Mouse (Mus musculus): ENCODE data around the gene Tmem8b. TPM values are rescaled to one million over a fixed set of nuclear protein-coding genes. Genes with fewer than 3 reads are reported as not detected.
A peak's percentile ranks its signal among the peaks of the same experiment; 100 is the strongest.

Gene Tmem8b
- polyA plus RNA-seq, 1 experiment from 2014 or later, result 3.6 TPM

DNA sequence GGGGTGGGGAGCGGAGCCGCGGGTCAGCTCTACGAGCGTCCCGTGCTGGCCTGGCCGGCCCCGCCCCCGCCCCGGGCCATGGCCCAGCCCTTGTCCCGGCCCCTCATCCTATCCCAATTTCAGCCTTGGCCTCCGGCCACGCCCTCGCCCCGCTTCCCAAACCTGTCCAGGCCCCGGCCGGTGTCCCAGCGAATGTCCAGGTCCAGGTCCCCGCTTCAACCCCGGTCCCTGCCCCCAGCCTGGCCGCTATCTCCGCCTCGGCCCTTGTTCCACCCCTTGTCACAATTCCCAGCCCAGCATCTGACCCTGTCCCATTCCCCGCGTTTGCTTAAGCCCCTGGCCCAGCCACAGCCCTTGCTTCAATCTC, 640 bp downstream of the Tmem8b start:
- H3K27ac ChIP-seq, result peak overlapping the region; percentile 68
- 0 out of 2 replicates have a peak, but pooled peaks cover 4% of the 10 kb centered on the region for H3K36me3 ChIP-seq
- under 1% methylated on average over 22 of the region's 25 CpGs for WGBS

DNA sequence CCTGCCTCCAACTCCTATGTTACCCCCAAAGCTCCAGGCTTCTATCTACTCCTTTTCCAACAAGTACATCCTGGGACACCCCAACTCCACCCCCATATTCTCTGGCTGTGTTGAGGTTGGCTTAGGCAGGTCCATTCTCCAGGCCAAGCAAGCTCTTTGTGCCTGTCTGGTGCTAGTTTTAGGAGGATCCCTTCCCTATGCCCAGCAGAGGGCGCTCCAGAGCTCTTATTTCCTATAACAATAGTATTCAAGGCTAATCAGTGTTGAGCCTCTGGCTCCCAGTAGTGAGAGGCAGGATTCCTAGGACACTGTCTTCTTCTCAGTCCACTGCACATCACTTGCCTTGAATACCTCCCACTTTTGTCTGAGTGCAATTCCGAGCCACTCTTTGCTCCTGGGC, 3.3 kb downstream of the Tmem8b start:
- 11% methylated on average over 2 of the region's 2 CpGs for WGBS
- Histone ChIP-seq H3K9ac (no peak overlapping the region), H3K36me3 (0 out of 2 replicates have a peak, but pooled peaks cover 12% of the 10 kb centered on the region), H3K4me3 (replicated peaks) (no peak overlapping the region), H3K27me3 (peaks cover 8% of the 10 kb centered on the region; the same call in 1 of the 2 replicates), H3K9me3 (replicated peaks) (no peaks in the 10 kb centered on the region), H3K4me2 (no peak overlapping the region), H3K27ac (no peak overlapping the region), H3K4me1 (peaks cover 21% of the 10 kb centered on the region)
- no peak for ATAC-seq (replicated peaks; ENCODE audit: low FRiP score)

More for the DNA sequence above, 640 bp downstream of the Tmem8b start:
- Histone ChIP-seq H3K4me1 (peaks cover 21% of the 10 kb centered on the region), H3K9me3 (replicated peaks) (no peaks in the 10 kb centered on the region), H3K4me2 (peak overlapping the region; percentile 82), H3K27me3 (peaks cover 25% of the 10 kb centered on the region), H3K4me3 (replicated peaks) (peak overlapping the region; percentile 75), H3K9ac (peak overlapping the region; percentile 78)
- ATAC-seq (replicated peaks; ENCODE audit: low FRiP score), result peak; percentile 89

DNA sequence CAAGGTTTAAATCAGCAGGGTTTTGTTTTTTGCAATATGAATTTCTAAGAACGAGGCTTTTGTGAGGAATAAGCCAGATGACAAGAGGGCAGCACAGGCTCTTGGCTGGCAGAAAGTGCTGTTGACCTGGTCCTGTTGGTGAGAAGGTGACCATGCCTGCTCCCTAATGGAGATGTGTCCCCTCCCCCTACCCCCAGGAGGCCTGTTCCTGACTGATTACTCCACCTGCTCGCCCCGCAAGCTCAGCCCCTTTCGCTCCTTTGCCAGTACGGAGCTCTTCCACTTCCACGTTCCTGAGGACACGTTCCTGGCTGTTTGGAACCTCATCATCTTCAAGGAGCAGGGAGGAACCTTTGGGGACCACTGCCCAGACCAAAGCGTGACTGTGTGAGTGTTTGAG, 4.9 kb downstream of the Tmem8b start:
- H3K27ac ChIP-seq, result no peak overlapping the region
- no peak for ATAC-seq (replicated peaks; ENCODE audit: low FRiP score)
- 82% methylated on average over 8 of the region's 8 CpGs for WGBS
- H3K4me1 ChIP-seq, result peaks cover 17% of the 10 kb centered on the region
- no peak overlapping the region for H3K4me2 ChIP-seq
- H3K4me3 ChIP-seq (replicated peaks), result no peak overlapping the region
- H3K27me3 ChIP-seq, result no peaks in the 10 kb centered on the region
- H3K9ac ChIP-seq, result no peak overlapping the region
- no peaks in the 10 kb centered on the region for H3K9me3 ChIP-seq (replicated peaks)
- H3K36me3 ChIP-seq, result 0 out of 2 replicates have a peak, but pooled peaks cover 12% of the 10 kb centered on the region

DNA sequence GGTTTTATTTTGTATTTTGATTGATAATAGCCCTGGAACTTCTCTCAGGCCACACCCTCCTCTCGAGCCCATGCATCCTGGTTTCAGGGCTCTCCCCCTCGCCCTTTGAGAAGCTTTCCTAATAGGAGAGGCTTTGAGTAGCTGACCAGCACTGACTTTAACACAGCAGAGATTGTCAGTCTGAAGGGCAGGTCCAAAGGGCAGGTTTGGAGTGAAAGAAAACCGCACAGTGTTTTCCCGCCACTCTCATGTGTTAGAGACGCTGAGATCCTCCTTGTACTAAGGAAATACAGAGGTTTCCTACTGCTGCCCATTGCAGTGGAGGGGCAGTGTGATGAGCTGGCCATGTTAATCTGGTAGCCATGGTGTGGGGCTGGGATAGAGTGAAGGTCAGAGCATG, 6.2 kb downstream of the Tmem8b start:
- H3K27ac ChIP-seq, result no peak overlapping the region
- no peak for ATAC-seq (replicated peaks; ENCODE audit: low FRiP score)
- H3K27me3 ChIP-seq, result no peaks in the 10 kb centered on the region
- no peak overlapping the region for H3K4me2 ChIP-seq
- no peak overlapping the region for H3K4me3 ChIP-seq (replicated peaks)
- WGBS, result 69% methylated on average over 5 of the region's 5 CpGs
- H3K4me1 ChIP-seq, result peaks cover 9% of the 10 kb centered on the region
- 0 out of 2 replicates have a peak, but pooled peaks cover 12% of the 10 kb centered on the region for H3K36me3 ChIP-seq
- H3K9ac ChIP-seq, result no peak overlapping the region
- no peaks in the 10 kb centered on the region for H3K9me3 ChIP-seq (replicated peaks)

DNA sequence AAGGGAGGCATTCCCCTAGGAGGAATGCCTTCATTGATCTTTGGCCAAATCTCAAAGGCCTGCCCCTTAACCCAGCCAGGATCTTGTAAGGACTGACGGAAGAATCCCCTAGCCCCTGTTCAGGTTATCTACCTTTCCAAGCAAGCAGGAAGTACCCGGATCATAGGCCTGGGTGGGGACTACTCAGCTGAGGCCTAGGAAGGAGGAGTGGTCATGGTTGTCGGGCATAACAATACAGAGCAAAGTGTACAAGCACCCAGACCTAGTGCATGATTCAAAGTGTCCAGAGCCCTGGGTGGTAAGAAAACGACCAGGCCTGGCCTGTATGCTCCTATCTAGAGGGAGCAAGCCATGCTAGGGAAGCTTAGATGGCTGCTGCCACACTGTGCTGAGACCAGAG, 6.8 kb downstream of the Tmem8b start:
- 82% methylated on average over 4 of the region's 4 CpGs for WGBS
- Histone ChIP-seq H3K4me2 (no peak overlapping the region), H3K27me3 (no peaks in the 10 kb centered on the region), H3K9ac (no peak overlapping the region), H3K4me1 (0 out of 2 replicates have a peak, but pooled peaks cover 4% of the 10 kb centered on the region), H3K9me3 (replicated peaks) (no peaks in the 10 kb centered on the region), H3K27ac (no peak overlapping the region), H3K36me3 (0 out of 2 replicates have a peak, but pooled peaks cover 12% of the 10 kb centered on the region), H3K4me3 (replicated peaks) (no peak overlapping the region)
- ATAC-seq (replicated peaks; ENCODE audit: low FRiP score), result no peak

DNA sequence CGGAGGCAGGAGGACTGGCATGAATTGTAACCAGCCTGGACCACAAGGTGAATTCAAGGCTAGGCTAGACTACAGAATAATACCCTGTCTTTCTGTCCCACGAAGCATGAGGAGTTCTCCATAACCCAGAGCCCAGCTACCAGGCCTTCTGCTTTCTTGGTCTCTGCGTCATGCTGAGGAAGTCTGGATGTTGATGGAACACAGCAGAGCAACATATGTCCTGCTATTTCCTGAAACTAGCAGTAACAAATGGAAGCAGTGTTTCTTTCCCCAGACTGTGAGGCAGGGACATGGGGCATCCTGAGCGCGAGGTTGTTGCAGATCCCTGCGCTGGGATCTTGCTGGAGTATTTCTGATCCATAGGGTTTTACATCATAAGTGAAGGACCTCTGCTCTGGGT, 9.8 kb downstream of the Tmem8b start:
- Histone ChIP-seq H3K27me3 (no peaks in the 10 kb centered on the region), H3K4me1 (no peaks in the 10 kb centered on the region), H3K4me3 (replicated peaks) (no peak overlapping the region), H3K27ac (no peak overlapping the region), H3K4me2 (no peak overlapping the region), H3K36me3 (peaks cover 25% of the 10 kb centered on the region; the same call in 1 of the 2 replicates), H3K9me3 (replicated peaks) (no peaks in the 10 kb centered on the region), H3K9ac (no peak overlapping the region)
- WGBS, result 91% methylated on average over 6 of the region's 6 CpGs
- no peak for ATAC-seq (replicated peaks; ENCODE audit: low FRiP score)

DNA sequence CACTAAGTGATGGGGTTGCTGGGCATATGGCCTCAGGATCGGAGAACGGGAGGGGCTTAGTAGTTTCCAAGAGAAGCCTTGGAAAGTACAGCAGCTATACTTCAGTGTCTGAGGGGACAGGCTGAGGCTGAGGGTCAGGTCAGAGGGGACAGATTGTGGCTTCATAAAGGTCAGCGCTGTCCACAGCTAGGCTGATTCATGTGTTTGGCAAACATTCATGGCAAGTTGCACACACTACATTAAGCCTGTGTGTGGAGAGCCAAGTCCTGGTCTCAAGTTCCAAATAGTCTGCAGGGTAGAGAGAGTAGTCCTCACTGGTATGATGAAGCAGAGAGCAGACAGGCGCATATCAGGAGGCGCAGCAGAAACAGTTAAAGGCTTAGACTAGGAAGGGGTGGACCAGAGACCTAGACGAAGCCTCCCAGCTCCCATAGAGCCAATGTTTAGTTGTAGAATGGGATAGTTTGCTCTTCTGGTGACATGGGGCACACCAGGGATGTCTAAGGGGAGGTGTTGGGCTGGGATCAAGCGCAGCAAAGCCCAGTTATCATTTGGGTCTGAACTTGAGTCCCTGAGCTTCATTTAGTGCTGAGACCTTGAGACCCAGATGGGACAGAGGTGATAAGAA, 10.8 kb downstream of the Tmem8b start:
- peaks cover 20% of the 10 kb centered on the region; the same call in 1 of the 2 replicates for H3K36me3 ChIP-seq
- no peaks in the 10 kb centered on the region for H3K9me3 ChIP-seq (replicated peaks)
- WGBS, result 78% methylated on average over 7 of the region's 7 CpGs
- H3K27me3 ChIP-seq, result no peaks in the 10 kb centered on the region
- no peak for ATAC-seq (replicated peaks; ENCODE audit: low FRiP score)
- no peak overlapping the region for H3K4me2 ChIP-seq
- no peak overlapping the region for H3K9ac ChIP-seq
- no peaks in the 10 kb centered on the region for H3K4me1 ChIP-seq
- no peak overlapping the region for H3K27ac ChIP-seq
- H3K4me3 ChIP-seq (replicated peaks), result no peak overlapping the region

DNA sequence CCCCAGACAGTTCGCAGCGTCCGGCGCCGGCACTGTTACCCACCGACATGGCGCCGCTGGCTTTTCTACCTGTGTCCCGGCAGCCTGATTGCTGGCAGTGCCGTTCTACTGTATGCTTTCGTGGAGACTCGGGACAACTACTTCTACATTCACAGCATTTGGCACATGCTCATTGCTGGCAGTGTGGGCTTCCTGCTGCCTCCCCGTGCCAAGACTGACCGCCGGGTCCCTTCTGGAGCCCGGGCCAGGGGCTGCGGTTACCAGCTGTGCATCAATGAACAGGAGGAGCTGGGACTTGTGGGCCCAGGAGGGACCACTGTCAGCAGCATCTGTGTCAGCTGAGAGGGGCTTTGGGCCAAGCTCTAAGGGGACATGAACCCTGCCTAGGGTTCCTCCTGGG, 21.2 kb downstream of the Tmem8b start:
- Histone ChIP-seq H3K4me2 (no peak overlapping the region), H3K27me3 (no peaks in the 10 kb centered on the region), H3K4me3 (replicated peaks) (no peak overlapping the region), H3K4me1 (no peaks in the 10 kb centered on the region), H3K9me3 (replicated peaks) (no peaks in the 10 kb centered on the region), H3K9ac (no peak overlapping the region), H3K36me3 (peaks cover 5% of the 10 kb centered on the region; the same call in 1 of the 2 replicates), H3K27ac (no peak overlapping the region)
- no peak for ATAC-seq (replicated peaks; ENCODE audit: low FRiP score)
- 96% methylated on average over 17 of the region's 17 CpGs for WGBS

DNA sequence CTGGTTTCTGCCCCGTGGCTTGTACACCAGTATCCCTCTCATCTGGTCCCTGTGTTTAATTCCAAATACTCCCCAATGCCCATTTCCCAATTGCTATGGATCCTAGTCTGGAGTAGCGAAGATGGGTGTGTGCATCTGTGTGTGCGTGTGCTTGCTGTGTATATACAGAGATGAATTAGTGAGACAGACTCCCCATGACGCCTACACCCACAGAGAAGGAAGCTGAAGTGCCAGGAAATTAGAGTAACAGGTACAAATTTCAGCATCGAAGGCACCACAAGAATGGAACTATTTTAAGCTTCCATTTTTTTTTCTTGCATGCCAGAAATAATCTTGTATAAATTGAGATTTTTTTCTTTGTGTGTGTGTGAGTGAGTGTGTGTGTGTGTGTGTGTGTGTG, 22.3 kb downstream of the Tmem8b start:
- 80% methylated on average over 5 of the region's 5 CpGs for WGBS
- H3K4me1 ChIP-seq, result no peaks in the 10 kb centered on the region
- ATAC-seq (replicated peaks; ENCODE audit: low FRiP score), result no peak
- no peaks in the 10 kb centered on the region for H3K27me3 ChIP-seq
- H3K9ac ChIP-seq, result no peak overlapping the region
- H3K36me3 ChIP-seq, result peaks cover 5% of the 10 kb centered on the region; the same call in 1 of the 2 replicates
- H3K9me3 ChIP-seq (replicated peaks), result no peaks in the 10 kb centered on the region
- no peak overlapping the region for H3K4me3 ChIP-seq (replicated peaks)
- H3K27ac ChIP-seq, result no peak overlapping the region
- H3K4me2 ChIP-seq, result no peak overlapping the region

DNA sequence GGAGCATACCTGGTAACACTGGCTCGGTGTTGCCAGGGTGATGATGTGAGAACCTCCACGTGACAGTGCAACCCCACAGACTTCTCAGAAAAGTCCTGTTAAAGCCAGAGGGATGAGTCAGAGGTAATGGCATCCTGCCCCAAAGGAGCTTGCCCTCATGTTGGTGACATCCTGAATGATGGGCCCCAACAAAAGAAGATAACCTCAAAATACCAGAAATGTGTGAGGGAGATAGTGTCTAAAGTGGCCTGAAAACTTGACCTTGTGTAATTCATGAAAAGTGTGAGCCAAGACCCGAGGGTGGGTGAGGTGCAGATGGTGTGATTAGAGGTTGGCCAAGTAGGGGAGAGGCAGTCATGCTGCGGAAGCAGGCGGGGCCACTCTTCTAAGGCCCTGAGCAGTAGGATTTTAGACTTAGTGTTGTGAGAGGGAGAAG, 25.1 kb downstream of the Tmem8b start:
- no peak overlapping the region for H3K27ac ChIP-seq
- 74% methylated on average over 5 of the region's 5 CpGs for WGBS
- no peaks in the 10 kb centered on the region for H3K4me1 ChIP-seq
- no peak for ATAC-seq (replicated peaks; ENCODE audit: low FRiP score)
- H3K27me3 ChIP-seq, result no peaks in the 10 kb centered on the region
- no peaks in the 10 kb centered on the region for H3K9me3 ChIP-seq (replicated peaks)
- no peak overlapping the region for H3K4me3 ChIP-seq (replicated peaks)
- 0 out of 2 replicates have a peak, but pooled peaks cover 5% of the 10 kb centered on the region for H3K36me3 ChIP-seq
- H3K9ac ChIP-seq, result no peak overlapping the region
- H3K4me2 ChIP-seq, result no peak overlapping the region

DNA sequence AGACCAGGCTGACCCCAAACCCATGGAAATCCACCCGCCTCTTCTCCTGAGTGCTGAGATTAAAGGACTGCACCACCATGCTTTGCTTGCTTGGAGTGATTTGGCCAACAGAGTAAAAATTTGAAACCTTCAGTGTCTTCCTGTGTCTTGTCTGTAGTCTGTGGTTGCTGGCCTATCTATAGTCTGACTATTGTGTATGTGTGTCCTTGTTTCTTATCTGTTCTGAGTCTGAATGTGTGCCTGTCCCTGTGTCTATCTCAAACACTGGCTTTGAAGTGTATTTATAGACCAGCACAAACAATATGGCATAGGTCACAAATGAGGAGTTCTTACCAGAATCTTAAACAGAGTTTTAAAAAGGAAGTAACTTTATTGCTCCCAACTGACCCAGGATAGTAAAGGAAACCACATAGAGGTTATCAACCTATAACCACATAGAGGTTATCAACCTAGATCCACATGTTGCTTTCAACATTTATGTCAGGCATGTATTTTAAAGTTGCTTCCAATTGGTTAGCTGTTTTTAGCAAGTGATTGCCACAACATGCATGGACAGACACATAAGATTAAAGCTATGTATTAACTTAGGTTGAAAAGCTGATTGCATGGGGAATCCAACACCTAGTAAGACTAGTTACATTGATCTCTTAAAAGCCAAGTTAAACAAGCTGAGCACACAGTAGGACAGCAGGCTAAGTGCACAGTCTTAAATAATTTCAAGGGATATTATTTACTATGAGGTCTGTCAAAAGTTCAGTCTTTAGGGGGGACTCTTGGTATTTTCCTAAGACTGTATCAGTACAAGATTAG, 25.9 kb downstream of the Tmem8b start:
- no peak overlapping the region for H3K27ac ChIP-seq
- H3K9ac ChIP-seq, result no peak overlapping the region
- H3K4me2 ChIP-seq, result no peak overlapping the region
- ATAC-seq (replicated peaks; ENCODE audit: low FRiP score), result no peak
- H3K36me3 ChIP-seq, result 0 out of 2 replicates have a peak, but pooled peaks cover 3% of the 10 kb centered on the region
- H3K4me1 ChIP-seq, result no peaks in the 10 kb centered on the region
- no peaks in the 10 kb centered on the region for H3K9me3 ChIP-seq (replicated peaks)
- WGBS, result 94% methylated on average over 1 of the region's 1 CpGs
- no peak overlapping the region for H3K4me3 ChIP-seq (replicated peaks)
- no peaks in the 10 kb centered on the region for H3K27me3 ChIP-seq

DNA sequence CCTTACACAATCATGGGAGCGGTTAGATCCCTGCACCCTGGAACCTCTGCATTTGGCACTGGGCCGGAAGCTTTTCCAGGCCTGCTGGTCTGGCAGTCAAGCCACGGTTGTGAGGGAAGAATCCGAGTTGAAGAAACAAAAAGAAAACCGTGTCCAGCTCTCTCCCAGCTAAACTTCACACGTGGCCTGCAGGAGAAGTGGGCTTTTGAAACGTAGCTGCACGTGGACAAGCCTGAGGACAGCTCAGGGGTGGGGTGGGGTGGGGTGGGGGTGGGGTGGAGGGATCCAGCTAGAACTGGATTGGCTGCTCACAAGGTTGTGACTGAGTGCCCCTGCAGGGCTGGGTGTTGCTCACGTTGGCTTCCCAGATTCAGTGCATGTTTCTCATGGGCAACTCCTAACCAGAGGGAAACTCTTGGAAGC, 26.5 kb downstream of the Tmem8b start:
- ATAC-seq (replicated peaks; ENCODE audit: low FRiP score), result peak; percentile 76; the same call in 1 of the 2 replicates

More for the DNA sequence above, 26.5 kb downstream of the Tmem8b start:
- WGBS, result 30% methylated on average over 9 of the region's 9 CpGs
- H3K36me3 ChIP-seq, result no peaks in the 10 kb centered on the region
- H3K4me2 ChIP-seq, result no peak overlapping the region
- no peak overlapping the region for H3K27ac ChIP-seq
- no peak overlapping the region for H3K9ac ChIP-seq
- H3K27me3 ChIP-seq, result no peaks in the 10 kb centered on the region
- H3K9me3 ChIP-seq (replicated peaks), result no peaks in the 10 kb centered on the region
- H3K4me3 ChIP-seq (replicated peaks), result no peak overlapping the region
- H3K4me1 ChIP-seq, result no peaks in the 10 kb centered on the region

Measured in kidney, embryonic 15.5 days (tissue).